Mouse (Mus musculus) bone marrow macrophage, adult 2 months (primary cell): ENCODE results near the gene Morc1.

Source experiments
- CTCF ChIP-seq: IDR thresholded peaks from 2 replicates; pipeline ENCODE4 v1.5.1; 2012; ENCODE audit warnings: low read depth, mild to moderate bottlenecking, low read length, moderate library complexity
- POLR2A ChIP-seq: IDR thresholded peaks from 2 replicates; pipeline ENCODE4 v1.6.1; 2012; ENCODE audit warnings: mild to moderate bottlenecking, low read depth, low read length, borderline replicate concordance

DNA sequence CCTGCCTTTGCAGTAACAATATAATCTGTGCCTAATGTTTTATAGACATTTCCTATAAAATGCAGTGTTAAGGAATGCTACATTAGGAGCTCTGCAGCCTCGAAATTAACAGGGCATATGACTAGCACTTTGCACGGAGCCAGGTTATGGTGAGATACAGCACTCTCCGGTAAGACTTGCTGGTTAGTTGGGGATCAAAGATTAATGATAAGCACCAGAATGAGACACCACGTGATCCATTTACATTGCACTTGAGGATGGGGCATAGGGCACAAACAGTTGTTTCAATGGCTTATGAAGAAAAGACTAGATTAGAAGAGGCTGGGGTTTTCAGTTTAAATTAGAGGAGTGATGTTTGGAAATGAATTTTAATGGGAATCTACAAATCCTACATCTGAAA is 28.1 kb upstream of the Morc1 start:
- TF ChIP-seq CTCF (no peak), POLR2A (no peak)
